Mouse (Mus musculus) E14TG2a.4 (cell line): ENCODE results near the gene Arid3b.

Experiments
- CTCF ChIP-seq: conservative IDR thresholded peaks from 2 replicates; pipeline ENCODE4 v1.5.1; 2014; ENCODE audit warnings: low read length
- NANOG ChIP-seq: IDR thresholded peaks from 2 replicates; pipeline ENCODE4 v1.6.1; 2014; ENCODE audit warnings: borderline replicate concordance, low read length, mixed read lengths
- POU5F1 ChIP-seq: IDR thresholded peaks from 2 replicates; pipeline ENCODE4 v1.6.1; 2014; ENCODE audit warnings: low read length, borderline replicate concordance

DNA sequence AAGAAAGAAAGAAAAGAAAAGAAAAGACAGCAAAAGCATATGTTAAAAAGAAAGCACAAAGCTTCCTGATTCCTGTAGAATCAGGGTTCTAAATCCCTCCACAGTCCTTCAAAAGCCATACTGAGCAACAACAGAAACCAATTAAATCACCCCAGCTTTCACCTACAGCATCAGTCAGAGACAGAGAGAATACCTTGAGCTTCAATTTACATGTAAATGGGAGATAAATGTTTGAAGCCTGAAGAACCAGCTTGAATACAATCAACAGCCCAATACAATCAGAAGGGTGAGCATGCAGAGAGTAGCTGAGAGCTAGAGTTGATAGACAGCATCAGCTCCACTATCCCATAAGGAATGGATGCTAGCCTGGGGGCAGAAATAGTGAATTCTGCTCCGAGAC lies 46.8 kb upstream of the Arid3b start:
- TF ChIP-seq CTCF (no peak), POU5F1 (no peak), NANOG (peak; percentile 87)
